Mouse (Mus musculus) bone marrow, adult 2 months (tissue): ENCODE data around the gene Nptn.

Experiments
- CTCF ChIP-seq: fragments of 200-500 bp; IDR thresholded peaks from 2 replicates; pipeline ENCODE4 v1.5.1; 2011; ENCODE audit warnings: low read length, control low read depth; ENCODE audit not compliant: control insufficient read depth, insufficient read depth
- POLR2A ChIP-seq: fragments of 200-500 bp; IDR thresholded peaks from 2 replicates; pipeline ENCODE4 v1.6.1; 2011; ENCODE audit warnings: low read depth, mild to moderate bottlenecking, control low read depth, low read length, borderline replicate concordance; ENCODE audit not compliant: control insufficient read depth

- no peak for TF ChIP-seq CTCF
- TF ChIP-seq POLR2A = no peak
Observed at GRCm38 (mm10) chr9:58546630-58547360, 35.2 kb upstream of the Nptn start.
